Mouse (Mus musculus): ENCODE results near the gene 1700122O11Rik.

DNA sequence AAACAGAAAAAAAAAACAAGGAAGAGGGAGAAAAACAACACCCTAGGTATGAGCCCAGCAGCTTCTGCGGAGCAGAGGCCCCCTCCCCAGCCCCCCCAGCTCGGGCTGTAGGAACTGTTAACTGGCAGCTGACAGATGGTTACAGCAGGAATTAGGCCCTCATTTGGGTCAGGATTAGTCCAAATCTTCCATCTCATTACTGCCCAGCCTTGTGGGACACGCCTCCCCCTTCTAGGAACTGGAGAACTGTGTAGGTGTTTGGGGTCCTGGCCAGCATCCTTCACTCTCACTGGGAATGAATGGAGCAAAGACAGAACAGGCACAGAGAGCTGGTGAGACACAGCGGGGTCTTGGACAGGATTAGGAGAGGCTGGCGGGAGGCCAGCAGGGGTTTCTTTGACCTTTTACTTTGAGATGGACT, 27.0 kb upstream of the 1700122O11Rik start:
- no peak for TF ChIP-seq CTCF (IDR thresholded peaks at IDR 0.05; ENCODE audit: borderline replicate concordance, extremely low read depth, insufficient read depth, insufficient read length)
- no peak for TF ChIP-seq POLR2A (IDR thresholded peaks at IDR 0.05; ENCODE audit: borderline replicate concordance, extremely low read depth, insufficient read depth, insufficient read length, poor library complexity, severe bottlenecking)
